Mouse (Mus musculus) gastrocnemius, adult 8-10 months (tissue): Measurements from ENCODE around the gene Ldhal6b. TPM values are rescaled to one million over a fixed set of nuclear protein-coding genes. Genes with fewer than 3 reads are reported as not detected.

Experiments used
- DNase-seq, 2 experiments: peaks; one replicate each; pipeline ENCODE4 v3.0.0; 2022; ENCODE audit warnings: low spot score in 2 of 2
- total RNA-seq, 4 experiments: library from RNA; stranded (reverse); gene quantifications; 2 replicates each; pipeline ENCODE4 v1.2.4; 2022

Gene Ldhal6b
- total RNA-seq, 4 experiments from 2014 or later: 0.20 to 0.78 (median 0.31) TPM

GRCm38 (mm10) chr17:5411205-5411604 lies 7.4 kb downstream of the Ldhal6b start:
- DNase-seq: no peak

- DNase-seq: no peak
Measured at GRCm38 (mm10) chr17:5410336-5410735, 8.2 kb downstream of the Ldhal6b start.

GRCm38 (mm10) chr17:5407030-5407429 lies 11.5 kb downstream of the Ldhal6b start:
- no peak for DNase-seq

GRCm38 (mm10) chr17:5406566-5406965 lies 12.0 kb downstream of the Ldhal6b start:
- no peak for DNase-seq

- no peak for DNase-seq
Measured at GRCm38 (mm10) chr17:5403885-5404284, 14.7 kb downstream of the Ldhal6b start.

- DNase-seq: peak; percentile 63 to 75
Measured at GRCm38 (mm10) chr17:5402624-5403023, 15.9 kb downstream of the Ldhal6b start.

GRCm38 (mm10) chr17:5402069-5402468 lies 16.5 kb downstream of the Ldhal6b start:
- DNase-seq: peak; percentile 36 to 42

GRCm38 (mm10) chr17:5401288-5401687 lies 17.3 kb downstream of the Ldhal6b start:
- DNase-seq: no peak

GRCm38 (mm10) chr17:5400435-5401090 lies 18.0 kb downstream of the Ldhal6b start:
- no peak for DNase-seq

- peak; percentile 72 to 77 for DNase-seq
Measured at GRCm38 (mm10) chr17:5397148-5398007, 21.2 kb downstream of the Ldhal6b start.

- DNase-seq: no peak
Measured at GRCm38 (mm10) chr17:5396213-5396612, 22.4 kb downstream of the Ldhal6b start.

GRCm38 (mm10) chr17:5395454-5396205 lies 22.9 kb downstream of the Ldhal6b start:
- no peak for DNase-seq

GRCm38 (mm10) chr17:5390682-5391081 lies 27.9 kb downstream of the Ldhal6b start:
- no peak for DNase-seq

GRCm38 (mm10) chr17:5388351-5388750 lies 30.2 kb downstream of the Ldhal6b start:
- no peak for DNase-seq

GRCm38 (mm10) chr17:5386885-5387545 lies 31.6 kb downstream of the Ldhal6b start:
- no peak for DNase-seq

- DNase-seq: no peak
Measured at GRCm38 (mm10) chr17:5385694-5386093, 32.9 kb downstream of the Ldhal6b start.

- DNase-seq: peak in 1 of 2 experiments; percentile 25
Measured at GRCm38 (mm10) chr17:5377930-5378310, 40.6 kb downstream of the Ldhal6b start.

GRCm38 (mm10) chr17:5377151-5377929 lies 41.2 kb downstream of the Ldhal6b start:
- DNase-seq: no peak

- DNase-seq: no peak
Measured at GRCm38 (mm10) chr17:5372951-5373350, 45.6 kb downstream of the Ldhal6b start.

- DNase-seq: no peak
Measured at GRCm38 (mm10) chr17:5371521-5371920, 47.0 kb downstream of the Ldhal6b start.

GRCm38 (mm10) chr17:5371032-5371431 lies 47.5 kb downstream of the Ldhal6b start:
- DNase-seq: no peak
